Mouse (Mus musculus) WW6 (cell line): ENCODE measurements around the gene Lmntd1.
"Not testable (repeated sequence)": the region's sequence is repeated elsewhere in the genome, so short reads cannot be mapped to it uniquely, and the experiment has no call there.

Experiments
- DNase-seq: peaks from one replicate; pipeline ENCODE4 v3.0.0-alpha.2; 2013; ENCODE audit warnings: low read depth, low spot score

The Lmntd1 gene

DNA sequence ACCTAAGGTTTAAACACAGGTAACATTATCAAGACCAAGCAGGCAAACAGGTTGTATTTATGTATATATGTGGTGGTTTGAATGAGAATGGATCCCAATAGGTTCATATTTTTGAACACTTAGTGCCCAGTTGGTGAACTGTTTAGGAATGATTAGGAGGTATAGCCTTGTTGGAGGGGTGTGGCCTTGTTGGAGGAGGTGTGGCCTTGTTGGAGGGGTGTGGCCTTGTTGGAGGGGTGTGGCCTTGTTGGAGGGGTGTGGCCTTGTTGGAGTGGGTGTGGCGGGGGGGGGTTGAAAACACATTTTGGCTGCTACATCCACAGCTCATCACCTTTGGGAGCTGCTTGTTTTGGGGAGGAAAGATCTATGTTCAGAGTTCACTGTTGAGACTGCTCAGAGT is 270.7 kb downstream of the Lmntd1 start:
- DNase-seq, result no peak

DNA sequence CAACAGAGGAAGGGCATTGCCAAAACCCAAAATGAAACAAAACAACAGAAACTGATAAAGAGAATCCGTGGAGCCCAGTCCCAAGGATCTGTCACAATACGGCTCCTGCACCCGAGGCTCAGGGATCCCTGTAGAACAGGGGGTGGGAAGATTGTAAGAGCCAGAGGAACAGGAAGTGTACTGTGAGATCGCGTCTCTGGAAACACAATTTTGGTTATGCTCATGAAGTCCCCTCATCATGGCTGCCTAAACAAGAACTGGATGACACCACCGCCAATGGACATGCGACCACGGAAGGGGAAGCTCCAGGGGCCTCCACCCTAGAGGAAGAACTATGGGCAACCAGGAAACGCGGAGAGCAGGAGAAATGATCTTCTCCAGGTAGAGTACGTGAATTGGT is 271.3 kb downstream of the Lmntd1 start:
- no peak for DNase-seq

DNA sequence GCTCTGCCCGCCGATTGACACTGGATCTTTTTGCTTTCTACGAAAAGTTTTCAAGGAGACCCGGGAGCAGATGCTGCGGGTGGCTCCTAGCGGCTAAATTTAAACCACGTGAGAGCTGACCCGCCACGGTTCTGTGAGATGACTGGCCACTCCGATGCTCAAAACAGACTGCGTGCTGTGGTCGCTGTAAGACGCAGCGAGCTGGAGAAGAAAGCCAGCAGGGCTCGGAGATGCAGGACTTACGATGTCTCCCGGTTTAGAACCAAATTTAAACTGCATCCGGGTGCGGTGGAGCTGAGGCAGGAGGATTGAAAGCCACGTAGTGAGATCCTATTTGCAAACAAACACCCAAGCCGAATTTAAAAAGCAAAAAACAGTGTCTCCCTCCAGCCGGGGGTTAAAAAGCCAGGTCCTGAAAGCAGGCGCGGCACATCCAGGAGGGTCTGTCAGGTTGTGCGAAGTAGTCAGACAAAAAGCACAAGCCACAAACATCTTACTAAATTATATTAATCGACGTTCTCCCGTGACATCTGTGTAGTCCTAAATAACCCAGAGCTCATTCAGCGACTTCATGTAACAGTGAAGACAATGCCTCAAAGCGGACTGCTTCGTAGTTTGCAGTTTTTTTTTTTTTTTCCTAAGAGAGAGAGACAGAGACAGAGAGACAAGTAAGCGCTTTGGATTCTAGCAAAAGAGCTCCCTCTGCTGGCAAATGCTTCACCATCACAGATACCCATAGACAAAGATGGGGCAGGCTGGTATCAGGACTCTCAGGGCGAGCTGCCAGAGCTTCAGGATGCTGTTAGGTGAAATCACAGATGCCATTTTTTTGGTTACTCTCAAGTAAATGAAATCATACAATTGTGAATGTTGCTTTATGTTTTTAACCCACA is 272.6 kb downstream of the Lmntd1 start:
- no peak for DNase-seq

DNA sequence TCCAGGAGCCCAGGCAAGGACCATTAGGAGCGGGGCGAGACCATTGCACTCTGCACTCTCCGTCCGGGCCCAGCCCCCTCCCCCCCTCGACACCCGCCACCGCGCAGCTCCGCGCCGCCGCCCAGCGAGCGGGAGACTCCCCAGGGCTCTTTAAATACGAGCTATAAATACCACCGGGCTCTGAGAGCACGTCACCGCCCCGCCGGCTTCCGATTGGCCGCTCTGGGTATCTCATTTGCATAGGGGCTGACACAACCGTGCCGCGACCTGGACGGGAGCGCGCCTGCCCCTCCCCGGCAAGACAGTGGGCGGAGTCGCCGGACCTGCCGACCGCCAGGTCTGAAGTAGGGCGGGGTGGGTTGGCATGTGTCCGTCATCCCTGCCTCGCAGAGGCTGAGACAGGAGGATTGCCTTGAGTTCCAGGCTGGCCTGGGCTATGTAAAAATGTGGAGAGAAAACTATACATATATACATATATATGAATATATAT is 273.4 kb downstream of the Lmntd1 start:
- DNase-seq, result peak; percentile 91

DNA sequence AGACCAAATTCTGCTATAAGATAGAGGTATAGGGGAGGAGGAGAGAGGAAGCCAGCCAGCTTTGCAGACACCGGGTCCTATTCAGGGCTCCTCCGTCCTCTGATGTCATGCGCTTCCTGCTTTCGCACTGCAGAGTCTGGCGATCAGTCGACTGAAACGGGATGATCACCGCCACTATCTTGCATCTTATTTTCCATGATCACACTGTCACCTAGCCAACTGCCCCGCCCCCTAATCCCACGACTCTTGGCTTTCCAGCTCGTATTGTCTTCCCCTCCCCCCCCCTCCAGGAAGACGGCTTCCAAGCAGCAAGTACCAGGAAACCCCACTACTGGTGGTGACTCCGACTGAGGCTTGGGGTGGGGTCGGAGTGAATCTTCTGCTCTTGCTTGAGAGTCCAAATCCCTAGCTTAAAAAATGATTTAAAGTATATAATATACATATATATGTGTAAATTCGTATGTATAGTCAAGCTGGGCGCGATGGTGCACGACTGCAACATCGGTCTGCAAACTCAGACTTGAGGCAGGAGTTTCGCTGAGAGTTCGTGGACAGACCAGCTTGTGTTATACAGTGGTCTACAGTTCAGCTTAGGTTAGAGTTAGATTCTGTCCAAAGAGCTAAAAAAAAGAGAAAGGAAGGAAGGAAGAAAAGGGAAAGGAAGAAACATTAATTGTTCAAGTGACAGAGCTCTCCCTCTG is 274.0 kb downstream of the Lmntd1 start:
- DNase-seq, result no peak

DNA sequence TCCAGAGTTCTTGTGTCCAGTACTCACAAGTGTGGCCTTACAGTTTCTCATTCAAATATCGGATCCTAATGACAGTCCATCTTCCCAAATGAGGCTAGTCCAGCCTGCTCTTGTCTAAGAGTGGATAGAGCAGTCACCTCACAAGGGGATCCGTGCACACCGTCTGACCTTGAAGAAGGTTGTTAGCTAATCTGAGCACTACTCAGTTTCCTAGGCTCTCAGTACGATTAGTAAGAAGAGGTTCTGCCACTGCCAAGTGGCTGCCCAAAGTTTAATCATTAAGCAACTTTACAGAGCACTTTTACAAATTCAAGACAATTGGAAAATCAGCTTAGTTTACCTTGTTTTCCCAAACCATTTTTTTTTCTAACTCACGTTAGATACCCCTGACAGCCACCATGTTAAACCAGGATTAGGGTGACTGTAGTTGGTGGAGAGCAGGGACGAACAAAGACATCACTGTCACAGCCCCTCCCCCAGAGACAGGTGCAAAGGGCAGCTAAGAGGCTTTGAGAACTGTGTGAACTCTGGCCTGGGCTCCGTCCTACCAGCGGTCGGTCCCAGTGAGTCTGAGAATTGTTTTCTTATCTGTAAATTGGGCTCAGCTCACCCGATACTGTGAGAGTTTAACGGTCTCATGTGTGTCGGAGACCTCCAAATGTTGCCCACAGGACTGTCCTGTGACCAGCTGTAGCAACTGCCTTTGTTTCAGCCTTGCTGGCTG is 275.4 kb downstream of the Lmntd1 start:
- no peak for DNase-seq

DNA sequence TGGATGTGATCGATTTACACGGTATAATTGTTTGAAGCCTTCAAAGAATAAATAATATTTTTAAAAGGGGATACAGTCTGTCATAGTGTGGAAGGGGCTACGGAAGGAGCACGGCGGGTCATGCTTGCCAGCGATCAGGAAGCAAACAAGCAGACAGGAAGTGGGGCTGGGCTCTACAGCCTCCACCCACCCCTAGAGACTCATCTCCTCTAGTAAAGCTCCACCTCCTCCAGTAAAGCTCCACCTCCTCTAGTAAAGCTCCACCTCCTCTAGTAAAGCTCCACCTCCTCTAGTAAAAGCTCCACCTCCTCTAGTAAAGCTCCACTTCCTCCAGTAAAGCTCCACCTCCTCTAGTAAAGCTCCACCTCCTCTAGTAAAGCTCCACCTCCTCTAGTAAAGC is 276.6 kb downstream of the Lmntd1 start:
- not testable (repeated sequence) for DNase-seq

DNA sequence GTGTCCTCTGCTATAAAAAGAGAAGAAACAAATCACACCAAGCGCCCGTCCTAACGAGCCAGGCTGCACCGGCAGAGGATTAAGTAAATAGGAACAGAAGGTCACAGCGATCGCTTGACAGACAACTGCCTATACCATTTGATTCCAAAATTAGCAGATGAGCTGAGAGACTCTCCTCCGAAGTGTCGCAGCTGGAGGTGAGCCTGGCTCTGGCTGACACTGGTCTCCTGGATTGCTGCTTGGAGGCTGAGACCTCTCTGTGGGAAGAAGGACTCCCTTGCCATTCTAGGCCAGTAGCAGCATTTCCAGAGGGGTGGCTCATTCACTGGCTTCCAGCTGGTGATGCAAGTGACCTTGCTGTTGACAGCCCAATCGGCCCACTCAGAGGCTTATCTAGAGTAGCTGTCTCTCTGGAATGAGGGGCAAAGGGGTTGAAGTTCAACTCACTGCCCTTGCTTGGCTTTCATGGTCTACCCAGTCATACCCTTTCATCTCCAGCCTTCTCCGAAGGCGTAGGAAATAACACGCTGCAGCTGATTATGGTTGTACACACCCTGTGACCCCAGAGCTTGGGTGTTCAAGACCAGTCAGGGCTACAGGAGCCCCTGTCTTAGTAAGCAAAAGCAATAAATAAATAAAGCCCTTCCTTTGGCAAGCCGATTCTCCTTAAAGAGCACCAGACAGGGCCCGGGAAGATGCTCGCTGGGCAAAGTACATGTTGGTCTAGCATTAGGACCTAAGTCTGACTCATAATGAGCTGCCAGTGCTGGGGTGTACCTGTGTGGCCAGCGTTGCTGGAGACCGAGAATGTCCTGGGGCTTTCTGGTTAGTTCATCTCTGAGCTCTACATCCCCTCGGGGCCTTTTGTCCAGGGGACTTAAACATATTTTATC is 278.0 kb downstream of the Lmntd1 start:
- no peak for DNase-seq

DNA sequence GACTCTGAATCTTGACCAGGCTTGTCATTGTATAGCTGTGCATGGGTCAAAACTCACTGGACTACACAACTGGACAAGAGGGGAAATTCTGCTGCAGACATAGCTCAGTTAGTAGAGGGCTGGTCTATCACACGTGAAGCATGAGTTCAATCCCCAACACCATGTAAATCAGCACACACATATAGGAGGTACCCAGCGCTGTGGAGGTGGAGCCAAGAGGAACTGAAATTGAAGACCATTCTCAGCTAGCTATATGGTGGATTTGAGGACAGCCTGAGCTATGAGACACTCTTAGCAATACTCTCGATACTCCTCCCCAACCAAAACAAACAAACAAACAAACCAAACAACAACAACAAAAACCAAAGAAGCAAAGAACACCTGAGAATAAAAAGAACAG is 279.9 kb downstream of the Lmntd1 start:
- DNase-seq, result no peak

DNA sequence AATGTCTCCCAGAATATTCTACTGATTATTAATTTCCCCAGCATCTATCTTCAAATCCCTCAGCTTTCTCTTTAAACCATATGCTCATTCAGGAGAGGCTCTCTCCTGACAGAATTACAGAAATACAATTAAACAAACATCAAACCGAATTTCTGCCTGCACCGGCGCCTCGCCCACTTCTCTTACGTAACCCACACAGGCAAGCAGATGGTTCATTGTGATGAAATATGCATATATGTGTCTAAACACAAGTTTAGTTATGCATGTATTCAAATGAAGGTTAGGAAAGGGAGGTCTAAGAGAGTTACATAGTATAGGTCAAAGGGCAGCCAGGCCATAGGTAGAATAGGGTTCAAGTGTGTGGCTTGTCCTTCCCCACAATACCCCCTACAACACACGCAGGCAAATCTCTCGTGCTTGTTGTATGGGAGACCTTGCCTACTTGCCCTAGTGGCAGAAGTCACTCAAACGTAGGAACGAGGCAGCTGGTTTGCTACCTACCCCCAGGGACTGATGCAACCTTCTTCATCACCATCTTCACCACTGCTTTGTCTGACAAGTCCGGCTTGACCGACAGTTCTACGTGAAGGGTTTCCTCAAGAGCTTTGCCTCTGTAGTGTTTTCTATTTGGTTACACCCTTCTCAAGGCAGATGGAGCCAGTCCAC is 287.8 kb downstream of the Lmntd1 start:
- no peak for DNase-seq

DNA sequence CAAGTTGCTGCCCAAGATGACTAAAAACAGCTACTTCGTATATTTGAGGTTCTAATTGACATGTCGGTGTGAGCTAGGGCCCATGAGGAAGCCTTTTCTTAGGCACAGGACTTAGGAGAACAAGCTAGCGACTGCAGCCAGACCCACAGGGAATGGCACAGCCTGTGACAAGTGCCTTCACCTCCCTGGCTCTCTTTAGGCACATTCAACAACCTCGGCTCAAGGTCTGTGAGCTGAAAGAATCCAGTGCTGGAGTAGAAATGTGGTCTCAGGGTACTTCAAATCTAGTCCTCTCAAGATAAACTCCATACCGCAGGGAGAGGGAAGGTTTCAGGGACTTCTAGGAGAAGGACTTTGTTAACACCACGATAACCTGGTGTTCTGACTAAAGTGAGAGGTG is 289.0 kb downstream of the Lmntd1 start:
- no peak for DNase-seq

DNA sequence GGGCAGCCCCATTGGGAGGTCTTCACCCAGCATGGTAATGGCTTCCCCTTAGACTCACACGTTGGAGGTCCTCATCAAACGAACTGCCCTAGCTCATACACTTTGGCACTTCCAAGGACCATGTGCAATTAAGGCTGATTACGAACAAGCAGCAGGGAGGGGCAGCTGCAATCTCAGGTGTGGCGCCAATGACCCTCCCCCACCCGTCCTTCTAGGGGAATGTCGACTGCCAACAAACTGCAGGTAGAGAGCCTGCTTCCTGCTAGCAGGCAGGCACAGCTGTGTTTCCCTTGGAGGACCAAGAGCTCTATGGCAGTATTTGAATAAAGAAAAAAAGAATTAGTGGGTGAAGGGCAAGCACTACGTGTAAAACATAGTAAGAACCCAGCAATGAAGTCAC is 289.6 kb downstream of the Lmntd1 start:
- DNase-seq, result no peak

DNA sequence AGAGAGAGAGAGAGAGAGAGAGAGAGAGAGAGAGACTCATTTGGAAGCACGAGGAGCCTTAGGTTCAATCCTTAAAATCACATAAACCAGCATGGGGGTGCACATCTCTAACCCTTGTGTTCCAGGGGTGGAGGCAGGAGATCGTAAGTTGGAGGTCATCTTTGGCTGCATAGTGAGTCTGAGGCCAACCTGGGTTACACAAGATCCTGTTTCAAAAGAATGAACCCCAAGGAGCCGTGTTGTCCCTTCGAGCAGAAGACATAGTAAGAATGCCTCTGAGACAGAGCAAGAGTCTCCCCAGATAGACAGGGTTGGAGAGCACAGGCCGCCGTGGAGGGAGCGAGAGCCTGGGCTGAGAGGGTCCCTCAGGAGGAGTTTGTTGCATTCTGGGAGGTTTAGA is 291.9 kb downstream of the Lmntd1 start:
- no peak for DNase-seq

DNA sequence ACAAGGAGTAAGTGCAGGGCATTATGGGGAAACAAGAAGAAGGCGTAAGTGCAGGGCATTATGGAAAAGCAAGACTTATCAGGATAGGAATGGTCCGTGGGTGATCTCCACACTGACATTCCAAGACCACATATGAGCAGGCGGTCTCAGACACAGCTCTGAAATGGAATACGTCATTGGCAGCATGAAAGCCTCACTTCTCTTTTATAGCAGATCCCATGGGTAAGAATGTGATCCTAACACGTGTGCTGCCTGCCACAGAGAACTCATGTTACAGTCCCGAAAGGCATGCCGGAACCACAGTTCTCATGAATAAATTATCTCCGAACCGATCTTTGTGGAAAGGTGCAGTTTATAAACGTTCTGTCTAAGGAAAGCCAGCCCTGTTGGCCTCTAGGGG is 294.0 kb downstream of the Lmntd1 start:
- no peak for DNase-seq
